In the genomic region with DNA sequence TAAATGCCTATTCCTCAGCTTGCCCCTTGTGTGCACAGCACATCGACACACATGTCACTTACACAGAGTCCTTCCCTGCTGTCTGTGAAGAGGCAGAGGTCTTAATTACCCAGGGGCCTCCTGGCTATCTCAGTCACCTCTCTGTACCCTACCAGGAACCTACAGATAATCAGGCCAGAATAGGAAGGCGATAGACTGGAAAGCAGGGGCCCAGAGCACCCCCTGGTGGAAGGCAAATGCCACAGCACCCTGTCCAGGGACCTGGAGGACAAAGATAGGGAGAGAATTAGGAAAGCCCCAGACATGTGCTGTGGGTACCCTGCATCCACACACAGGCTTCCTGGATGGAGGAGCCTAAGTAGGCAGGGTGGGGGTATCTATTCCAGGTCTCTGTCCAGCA, we compare ENCODE assay signal across 8 mouse cellular contexts. TPM values are rescaled to one million over a fixed set of nuclear protein-coding genes. Genes with fewer than 3 reads are reported as not detected.
A peak's percentile ranks its signal among the peaks of the same experiment; 100 is the strongest.
DNase-seq lines count a peak whose midpoint lies in the region; ATAC-seq and TF ChIP-seq lines count a peak whose summit lies in the region.

No protein-coding gene starts in this region.

- H3K27me3 ChIP-seq in lung, embryonic 14.5 days (ENCODE audit: insufficient read depth, low read length), result peaks cover 9% of the 10 kb centered on the region

- no peaks in the 10 kb centered on the region for H3K36me3 ChIP-seq in lung, embryonic 14.5 days (ENCODE audit: insufficient read depth)

- H3K4me2 ChIP-seq in lung, embryonic 14.5 days, result no peak overlapping the region

- ATAC-seq in erythroid progenitor cell, adult 5-6 weeks (replicated peaks; ENCODE audit: low FRiP score, poor library complexity, severe bottlenecking), result 0 out of 2 replicates have a peak, but pooled peaks have one; percentile 43
- no peak for ATAC-seq in lung, embryonic 14.5 days (ENCODE audit: insufficient read depth)

- TF ChIP-seq POLR2A in bone marrow macrophage, adult 2 months (IDR thresholded peaks at IDR 0.05; ENCODE audit: borderline replicate concordance, low read depth, low read length), result no peak

- no peak overlapping the region for H3K27ac ChIP-seq in bone marrow macrophage, adult 2 months (ENCODE audit: insufficient read depth, low read depth, low read length)
- no peak overlapping the region for H3K27ac ChIP-seq in lung, embryonic 14.5 days (ENCODE audit: low read depth)

- peak; percentile 78 for DNase-seq in gastrocnemius, adult 18-20 months (ENCODE audit: low spot score)
- DNase-seq in gastrocnemius, adult 8-10 months (ENCODE audit: low spot score in 2 of 2), result no peak
- peak; percentile 83 to 84 for DNase-seq in B cell, adult 2 months
- peak; percentile 81 for DNase-seq in induced T-regulatory cell, adult 2 months (ENCODE audit: low read depth)
- peak; percentile 78 for DNase-seq in lung, embryonic 14.5 days
- peak; percentile 74 for DNase-seq in skeletal muscle tissue, adult 2 months (ENCODE audit: low read depth, low spot score)

- no peak overlapping the region for H3K4me3 ChIP-seq in bone marrow macrophage, adult 2 months (ENCODE audit: insufficient read depth, low read length)
- no peak overlapping the region for H3K4me3 ChIP-seq in lung, embryonic 14.5 days (ENCODE audit: low read depth, low read length)

- H3K9ac ChIP-seq in lung, embryonic 14.5 days, result no peak overlapping the region

- H3K9me3 ChIP-seq in lung, embryonic 14.5 days (ENCODE audit: low read depth, low read length), result no peaks in the 10 kb centered on the region

- peak; percentile 86 for TF ChIP-seq CTCF in bone marrow macrophage, adult 2 months (IDR thresholded peaks at IDR 0.05; ENCODE audit: low read depth, low read length)
- TF ChIP-seq CTCF in lung, embryonic 14.5 days (IDR thresholded peaks at IDR 0.05; ENCODE audit: low read depth), result peak; percentile 91

- WGBS in lung, embryonic 14.5 days, result 15% methylated on average over 2 of the region's 2 CpGs

- peaks cover 53% of the 10 kb centered on the region for H3K4me1 ChIP-seq in bone marrow macrophage, adult 2 months (ENCODE audit: control insufficient read depth, insufficient read depth, low read length)
- H3K4me1 ChIP-seq in lung, embryonic 14.5 days (ENCODE audit: insufficient read depth), result peaks cover 6% of the 10 kb centered on the region; the same call in 1 of the 2 replicates

RNA-seq across cellular contexts. Expression of a gene that starts 3.9 kb away (rescaled TPM):
- 1,000 to 10,000 TPM in 1 of 2 experiments, 100 to 1,000 TPM in 1; 975 to 1,075 TPM for total RNA-seq in gastrocnemius, adult 18-20 months (2021)
- 1,000 to 10,000 TPM in 3 of 4 experiments, 100 to 1,000 TPM in 1; 952 to 1,087 (median 1,016) TPM for total RNA-seq in gastrocnemius, adult 8-10 months (2022)
- polyA plus RNA-seq in bone marrow macrophage, adult 2 months (2012; ENCODE audit: insufficient read depth, insufficient read length, missing spikeins), result 33.2 and 38.5 TPM in 2 replicates
- 16.8 and 26.3 TPM in 2 replicates for total RNA-seq in erythroid progenitor cell, adult 5-6 weeks (2015; ENCODE audit: low replicate concordance)
- total RNA-seq in erythroid progenitor cell, adult 5-6 weeks (2017; ENCODE audit: low replicate concordance), result 2.0 and 14.9 TPM in 2 replicates
- 3.8 and 5.0 TPM in 2 replicates for polyA plus RNA-seq in lung, embryonic 14.5 days (2014; fragmentation: Nextera tagmentation; extraction: Ambion mirVana)

RNA-seq across cellular contexts. Expression of a gene that starts 20.7 kb away (rescaled TPM):
- 10 to 100 TPM; 21.6 to 22.7 TPM for total RNA-seq in gastrocnemius, adult 18-20 months (2021)
- 10 to 100 TPM; 22.2 to 26.3 (median 24.3) TPM for total RNA-seq in gastrocnemius, adult 8-10 months (2022)
- 34.9 and 52.4 TPM in 2 replicates for polyA plus RNA-seq in bone marrow macrophage, adult 2 months (2012; ENCODE audit: insufficient read depth, insufficient read length, missing spikeins)
- 62.0 and 125 TPM in 2 replicates for total RNA-seq in erythroid progenitor cell, adult 5-6 weeks (2015; ENCODE audit: low replicate concordance)
- 136 and 176 TPM in 2 replicates for total RNA-seq in erythroid progenitor cell, adult 5-6 weeks (2017; ENCODE audit: low replicate concordance)
- polyA plus RNA-seq in lung, embryonic 14.5 days (2014; fragmentation: Nextera tagmentation; extraction: Ambion mirVana), result 253 and 291 TPM in 2 replicates

RNA-seq across cellular contexts. Expression of a gene that starts 35.2 kb away (rescaled TPM):
- total RNA-seq in gastrocnemius, adult 18-20 months (2021), result 10 to 100 TPM in 1 of 2 experiments, 1 to 10 TPM in 1; 7.7 to 11.0 TPM
- total RNA-seq in gastrocnemius, adult 8-10 months (2022), result 1 to 10 TPM; 6.7 to 9.2 (median 8.4) TPM
- polyA plus RNA-seq in bone marrow macrophage, adult 2 months (2012; ENCODE audit: insufficient read depth, insufficient read length, missing spikeins), result 28.0 and 30.8 TPM in 2 replicates
- 2.1 and 2.2 TPM in 2 replicates for total RNA-seq in erythroid progenitor cell, adult 5-6 weeks (2015; ENCODE audit: low replicate concordance)
- 1.0 and 1.5 TPM in 2 replicates for total RNA-seq in erythroid progenitor cell, adult 5-6 weeks (2017; ENCODE audit: low replicate concordance)
- 4.5 and 5.2 TPM in 2 replicates for polyA plus RNA-seq in lung, embryonic 14.5 days (2014; fragmentation: Nextera tagmentation; extraction: Ambion mirVana)

RNA-seq across cellular contexts. Expression of a gene that starts 50.9 kb away (rescaled TPM):
- total RNA-seq in gastrocnemius, adult 18-20 months (2021), result 10 to 100 TPM; 44.7 to 49.5 TPM
- 10 to 100 TPM; 41.6 to 42.5 (median 42.0) TPM for total RNA-seq in gastrocnemius, adult 8-10 months (2022)
- polyA plus RNA-seq in bone marrow macrophage, adult 2 months (2012; ENCODE audit: insufficient read depth, insufficient read length, missing spikeins), result 169 and 176 TPM in 2 replicates
- total RNA-seq in erythroid progenitor cell, adult 5-6 weeks (2015; ENCODE audit: low replicate concordance), result 22.6 and 24.1 TPM in 2 replicates
- 24.5 and 40.9 TPM in 2 replicates for total RNA-seq in erythroid progenitor cell, adult 5-6 weeks (2017; ENCODE audit: low replicate concordance)
- polyA plus RNA-seq in lung, embryonic 14.5 days (2014; fragmentation: Nextera tagmentation; extraction: Ambion mirVana), result 140 and 166 TPM in 2 replicates

RNA-seq across cellular contexts. Expression of a gene that starts 54.9 kb away (rescaled TPM):
- total RNA-seq in gastrocnemius, adult 18-20 months (2021), result under 1 TPM; 0.59 to 0.90 TPM
- total RNA-seq in gastrocnemius, adult 8-10 months (2022), result under 1 TPM; 0.48 to 0.90 (median 0.58) TPM
- polyA plus RNA-seq in bone marrow macrophage, adult 2 months (2012; ENCODE audit: insufficient read depth, insufficient read length, missing spikeins), result 9.2 and 10.1 TPM in 2 replicates
- total RNA-seq in erythroid progenitor cell, adult 5-6 weeks (2015; ENCODE audit: low replicate concordance), result 10.1 TPM in 1 of 2 replicates, not detected in the other
- 0.39 TPM in 1 of 2 replicates, not detected in the other for total RNA-seq in erythroid progenitor cell, adult 5-6 weeks (2017; ENCODE audit: low replicate concordance)
- polyA plus RNA-seq in lung, embryonic 14.5 days (2014; fragmentation: Nextera tagmentation; extraction: Ambion mirVana), result 6.7 and 9.0 TPM in 2 replicates

Comparison
In these comparisons a context has a peak if more than half of its experiments do, and no peak if none do; other contexts are left out.
1. DNase-seq: peak in gastrocnemius, adult 18-20 months (single experiment), B cell, adult 2 months (2 of 2), induced T-regulatory cell, adult 2 months (single experiment), lung, embryonic 14.5 days (single experiment) and skeletal muscle tissue, adult 2 months (single experiment); none in gastrocnemius, adult 8-10 months (0 of 2).
2. RNA of a gene that starts 3.9 kb away (total RNA-seq): 975 to 1,075 TPM in gastrocnemius, adult 18-20 months and 952 to 1,087 TPM in gastrocnemius, adult 8-10 months; 2.0 to 26.3 TPM in erythroid progenitor cell, adult 5-6 weeks; every median in the first group is over 10 times any median in the second.